Mouse (Mus musculus) liver, embryonic 14.5 days (tissue): ENCODE data around the gene Pdzd8.

Experiments
- CTCF ChIP-seq: IDR thresholded peaks from 2 replicates; pipeline ENCODE4 v1.5.1; 2016; ENCODE audit warnings: antibody characterized with exemption, low read depth, control low read depth
- EP300 ChIP-seq: IDR thresholded peaks from 2 replicates; pipeline ENCODE4 v1.6.1; 2016; ENCODE audit warnings: antibody characterized with exemption, low read depth

DNA sequence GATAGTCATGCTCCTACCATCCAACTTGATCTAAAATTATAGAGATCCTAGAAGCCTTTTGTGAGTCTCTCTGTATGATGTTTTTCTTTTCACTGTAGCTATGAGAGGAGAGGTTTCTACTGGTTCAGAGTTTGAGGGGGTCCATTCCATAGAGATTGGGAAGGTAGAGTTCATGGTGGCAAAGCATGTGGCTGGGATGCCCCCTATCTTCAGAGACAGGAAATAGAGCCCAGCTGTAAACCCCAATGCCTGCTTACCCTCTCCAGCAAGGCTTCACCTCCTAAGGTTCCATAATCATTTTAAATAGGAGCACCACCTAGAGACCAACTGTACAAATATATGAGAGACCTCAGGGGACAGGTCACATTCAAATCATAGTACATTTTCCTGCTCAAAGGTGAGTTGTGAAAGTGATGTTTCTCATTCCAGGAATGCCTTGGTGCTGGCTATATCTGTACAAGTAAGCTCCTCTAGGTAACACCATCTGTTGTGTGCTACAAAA, 36.9 kb upstream of the Pdzd8 start:
- TF ChIP-seq CTCF (peak; percentile 53), EP300 (no peak)
